Mouse (Mus musculus) ZHBTc4 (cell line): ENCODE data around the gene C4bp.
A peak's percentile ranks its signal among the peaks of the same experiment; 100 is the strongest.

Experiments
- DNase-seq: peaks from one replicate; pipeline ENCODE4 v3.0.0-alpha.2; 2011; ENCODE audit warnings: low read depth, low spot score

The C4bp gene

GRCm38 (mm10) chr1:130661454-130661853 lies at the start of gene C4bp:
TSS of gene C4bp (minus strand) at chr1:130661632.
- no peak for DNase-seq

- peak; percentile 25 for DNase-seq
These were observed 49.0 kb upstream of the C4bp start for GRCm38 (mm10) chr1:130710283-130711080.

- DNase-seq: no peak
These were observed 42.2 kb upstream of the C4bp start for GRCm38 (mm10) chr1:130703613-130704012.

GRCm38 (mm10) chr1:130701976-130702375 lies 40.5 kb upstream of the C4bp start:
- DNase-seq: no peak

- DNase-seq: no peak
These were observed 38.7 kb upstream of the C4bp start for GRCm38 (mm10) chr1:130699937-130700633.

- DNase-seq: no peak
These were observed 37.2 kb upstream of the C4bp start for GRCm38 (mm10) chr1:130698601-130699000.

GRCm38 (mm10) chr1:130683905-130684304 lies 22.5 kb upstream of the C4bp start:
- DNase-seq: no peak

- no peak for DNase-seq
These were observed 20.4 kb upstream of the C4bp start for GRCm38 (mm10) chr1:130681656-130682413.

GRCm38 (mm10) chr1:130681075-130681474 lies 19.6 kb upstream of the C4bp start:
- no peak for DNase-seq

- no peak for DNase-seq
These were observed 17.1 kb upstream of the C4bp start for GRCm38 (mm10) chr1:130678551-130678950.

GRCm38 (mm10) chr1:130663576-130663975 lies 2.1 kb upstream of the C4bp start:
- DNase-seq: peak; percentile 80

GRCm38 (mm10) chr1:130659641-130660040 lies 1.8 kb downstream of the C4bp start:
- DNase-seq: peak; percentile 66

- no peak for DNase-seq
These were observed 17.3 kb downstream of the C4bp start for GRCm38 (mm10) chr1:130644103-130644502.

- no peak for DNase-seq
These were observed 20.5 kb downstream of the C4bp start for GRCm38 (mm10) chr1:130640967-130641366.

- DNase-seq: peak; percentile 84
These were observed 27.5 kb downstream of the C4bp start for GRCm38 (mm10) chr1:130633761-130634410.

- no peak for DNase-seq
These were observed 28.1 kb downstream of the C4bp start for GRCm38 (mm10) chr1:130633316-130633715.

- DNase-seq: no peak
These were observed 31.9 kb downstream of the C4bp start, which contains the start of gene Zp3r for GRCm38 (mm10) chr1:130629521-130629920. TSS of gene Zp3r (minus strand) at chr1:130629621.

- DNase-seq: no peak
These were observed 65.1 kb downstream of the C4bp start for GRCm38 (mm10) chr1:130596291-130596690.

GRCm38 (mm10) chr1:130588659-130589058 lies 72.8 kb downstream of the C4bp start:
- no peak for DNase-seq
